Mouse (Mus musculus) T-helper 17 cell (primary cell): ENCODE measurements around the gene Pcnx3.

Experiments used
- in situ Hi-C, 2 experiments: fragments of 300-600 bp; cut with MboI, MseI; formaldehyde crosslinking; loops; 1 replicate in 1 of 2; 2 replicates in 1 of 2; pipeline ENCODE4 v1.15.1; 2025; ENCODE audit warnings: high pct_unique_total_duplicates in 2 of 2

The Pcnx3 gene

DNA sequence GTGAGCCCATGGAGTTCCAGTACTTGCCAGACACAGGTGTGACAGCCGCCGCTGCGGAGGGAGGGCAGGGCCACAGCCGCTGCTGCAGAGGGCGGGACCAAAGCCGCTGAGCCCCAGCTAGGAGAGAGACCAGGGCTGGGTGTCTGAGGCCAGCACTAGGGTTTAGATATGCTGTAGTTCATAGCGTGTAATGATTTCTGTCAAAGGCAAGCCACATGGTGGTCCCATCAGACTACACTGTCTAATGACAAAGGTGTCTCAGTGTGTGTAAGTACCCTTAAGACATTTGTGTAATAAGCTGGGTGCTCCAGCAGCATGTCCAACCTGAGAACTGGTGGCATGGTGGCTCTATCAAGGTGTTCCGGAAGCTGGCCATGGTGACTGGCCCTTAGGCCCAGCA lies 47.1 kb downstream of the Pcnx3 start:
- in situ Hi-C loops: no loop called here

DNA sequence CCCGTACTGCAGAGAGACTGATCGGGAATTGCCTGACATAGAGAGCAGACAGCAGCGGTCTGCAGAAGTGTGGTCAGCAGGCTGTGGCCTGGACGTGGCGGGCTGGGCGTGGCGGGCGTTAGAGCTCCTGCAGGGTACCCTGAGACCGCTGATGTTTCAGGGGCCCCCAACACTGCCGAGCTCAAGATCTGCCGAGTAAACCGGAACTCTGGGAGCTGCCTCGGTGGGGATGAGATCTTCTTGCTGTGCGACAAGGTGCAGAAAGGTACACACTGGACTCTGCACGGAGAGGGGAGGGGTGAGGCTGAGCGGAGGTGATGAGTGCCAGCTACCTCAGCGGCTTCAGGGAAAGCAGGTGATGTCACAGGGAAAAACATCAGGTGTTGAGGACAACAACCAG lies 47.7 kb downstream of the Pcnx3 start:
- in situ Hi-C loops: no loop called here

DNA sequence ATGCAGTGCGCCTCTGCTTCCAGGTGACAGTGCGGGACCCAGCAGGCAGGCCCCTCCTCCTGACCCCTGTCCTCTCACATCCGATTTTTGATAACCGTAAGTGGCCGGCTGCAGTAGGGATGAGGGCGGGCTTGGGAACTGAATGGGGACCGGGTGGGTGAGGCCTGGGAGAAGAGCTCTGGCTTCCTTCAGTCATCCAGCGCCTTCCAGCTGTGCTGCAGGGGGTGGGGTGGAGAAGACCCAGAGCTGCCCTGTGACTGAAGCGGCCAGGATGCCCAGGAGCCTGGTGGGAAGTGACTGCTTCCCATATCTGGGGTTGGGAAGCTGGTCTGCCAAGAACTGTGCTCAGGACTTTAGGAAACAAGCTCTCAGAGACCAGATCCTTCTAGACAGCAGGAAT lies 48.4 kb downstream of the Pcnx3 start:
- in situ Hi-C loops: no loop called here

DNA sequence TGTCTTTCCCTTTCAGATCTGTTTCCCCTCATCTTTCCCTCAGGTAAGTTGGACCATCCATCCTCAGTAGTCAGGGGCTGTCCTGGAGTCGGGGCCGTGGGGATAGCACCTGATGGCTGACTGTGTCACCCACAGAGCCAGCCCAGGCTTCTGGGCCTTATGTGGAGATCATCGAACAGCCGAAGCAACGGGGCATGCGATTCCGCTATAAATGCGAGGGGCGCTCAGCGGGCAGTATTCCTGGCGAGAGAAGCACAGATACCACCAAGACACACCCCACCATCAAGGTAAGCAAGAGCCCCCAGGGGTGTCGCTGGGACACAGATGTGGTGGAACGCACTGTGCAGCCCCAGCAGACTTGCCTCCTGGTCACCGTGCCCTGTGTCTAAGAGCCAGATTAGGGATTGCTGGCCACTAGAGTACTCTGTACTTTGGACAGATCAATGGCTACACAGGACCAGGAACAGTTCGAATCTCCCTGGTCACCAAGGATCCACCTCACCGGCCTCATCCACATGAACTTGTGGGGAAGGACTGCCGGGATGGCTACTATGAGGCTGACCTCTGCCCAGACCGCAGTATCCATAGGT lies 50.2 kb downstream of the Pcnx3 start:
- in situ Hi-C loops: no loop called here

DNA sequence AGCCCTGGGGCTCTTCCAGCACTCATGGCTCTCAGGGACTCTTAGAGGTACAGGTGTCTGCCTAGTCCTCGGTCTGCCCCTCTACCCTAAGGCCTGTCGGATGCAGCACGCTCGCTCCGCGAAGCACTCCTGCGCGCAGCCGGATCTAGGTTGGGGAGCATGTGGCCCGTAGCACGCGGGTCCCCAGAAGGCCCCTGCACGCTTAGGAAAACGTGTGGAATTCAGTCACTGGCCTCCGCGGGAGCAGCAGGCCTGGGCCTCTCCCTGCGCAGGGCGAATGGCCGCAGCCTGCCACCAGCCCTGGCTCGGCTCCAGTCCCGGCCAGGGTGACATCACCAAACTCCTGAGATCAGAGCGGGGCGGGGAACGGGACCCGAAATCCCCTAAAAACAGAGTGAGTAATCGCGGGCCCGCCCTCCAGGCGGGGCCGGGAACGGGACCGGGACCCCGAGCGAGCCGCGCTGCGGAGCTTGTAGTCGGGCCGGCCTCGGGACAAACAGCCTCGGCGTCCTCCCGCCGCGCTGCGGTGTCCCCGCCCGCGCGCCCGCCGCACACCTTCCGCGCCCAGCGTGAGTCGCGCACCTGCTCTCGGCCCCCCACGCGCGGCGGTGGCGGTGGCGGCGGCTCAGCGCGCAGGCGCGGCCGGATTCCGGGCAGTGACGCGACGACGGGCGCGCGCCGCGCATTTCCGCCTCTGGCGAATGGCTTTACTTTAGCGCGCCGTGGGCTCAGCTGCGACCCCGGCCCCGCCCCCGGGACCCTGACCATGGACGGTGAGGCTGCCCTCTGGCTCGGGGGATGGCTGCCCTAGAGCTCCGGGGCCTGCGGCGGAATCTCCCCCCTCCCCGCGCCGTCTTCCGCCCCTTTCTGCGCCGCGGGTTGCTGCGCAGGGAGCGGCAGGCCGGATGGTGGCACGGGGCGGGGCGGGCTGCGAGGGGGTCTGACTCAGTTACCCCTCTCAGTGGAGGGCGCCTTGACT lies 51.4 kb downstream of the Pcnx3 start, which contains the start of gene Rela:
Rela (plus strand) TSS at position 415 of the 979 bp plus-strand sequence.
- in situ Hi-C loops: no loop called here

DNA sequence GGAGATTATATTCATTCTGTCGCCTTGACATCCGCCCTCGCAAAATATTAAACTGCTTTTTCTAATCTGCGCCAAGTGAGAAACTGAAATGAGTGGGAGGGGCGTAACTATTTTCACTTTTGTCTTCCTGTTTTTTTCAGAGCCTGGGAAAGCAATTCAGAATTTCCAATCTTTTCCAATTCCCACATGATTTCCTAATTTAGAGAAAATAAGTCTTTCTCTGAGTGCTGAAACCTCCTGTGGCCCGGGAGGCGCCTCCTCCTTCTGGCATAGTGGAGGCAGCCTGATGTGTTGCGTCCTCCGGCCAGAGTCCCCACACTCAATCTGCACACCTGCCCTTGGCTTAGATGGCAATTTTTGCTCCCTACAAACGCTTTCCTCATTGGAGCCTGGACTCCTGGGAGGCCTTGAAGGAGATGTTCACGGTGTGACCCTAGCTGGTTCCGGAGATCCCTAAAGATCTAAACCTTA lies 52.1 kb downstream of the Pcnx3 start:
- in situ Hi-C loops: no loop called here

DNA sequence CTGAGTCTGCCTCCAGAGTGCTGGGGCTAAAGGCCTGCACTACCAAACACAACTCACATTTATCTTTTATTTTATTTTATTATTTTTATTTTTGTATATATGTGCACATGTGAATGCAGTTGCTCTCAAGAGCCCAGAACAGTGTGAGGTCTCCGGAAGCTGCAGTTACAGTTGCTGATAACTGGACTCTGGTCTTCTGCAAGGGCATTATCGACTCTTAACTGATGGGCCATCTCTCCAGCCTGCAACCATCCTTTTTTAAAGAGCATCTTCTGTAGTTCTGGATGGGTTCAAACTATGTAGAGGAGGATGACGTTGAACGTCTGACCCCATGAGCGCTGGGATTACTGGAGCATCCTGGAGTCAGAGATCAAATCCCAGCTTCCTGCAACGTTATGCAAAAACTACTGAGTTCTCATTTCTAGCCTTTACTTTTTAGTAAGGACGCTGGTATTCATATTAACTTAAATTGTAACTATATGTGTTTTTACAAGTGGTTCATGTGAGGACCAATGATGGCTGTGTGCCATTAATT lies 52.6 kb downstream of the Pcnx3 start:
- in situ Hi-C loops: no loop called here

DNA sequence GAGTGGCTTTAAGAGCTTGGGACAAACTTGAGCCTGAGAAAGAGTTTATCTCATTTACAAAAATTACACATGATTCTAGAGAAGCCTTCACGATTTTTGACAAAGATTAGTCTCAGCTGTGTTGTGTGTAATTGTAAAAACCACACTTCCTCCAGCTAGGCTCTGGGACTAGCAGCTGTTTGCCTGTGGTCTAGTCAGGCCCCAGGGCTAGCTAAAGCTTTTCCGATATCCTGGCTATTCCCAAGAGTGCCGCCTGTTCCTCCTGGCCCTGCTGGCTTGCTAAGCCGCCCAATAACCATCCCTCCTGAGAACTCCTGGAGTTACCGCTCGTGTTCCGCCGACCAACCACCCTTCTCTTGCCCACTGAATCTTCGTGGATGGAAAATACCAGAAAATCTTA lies 56.6 kb downstream of the Pcnx3 start:
- in situ Hi-C loops: no loop called here

DNA sequence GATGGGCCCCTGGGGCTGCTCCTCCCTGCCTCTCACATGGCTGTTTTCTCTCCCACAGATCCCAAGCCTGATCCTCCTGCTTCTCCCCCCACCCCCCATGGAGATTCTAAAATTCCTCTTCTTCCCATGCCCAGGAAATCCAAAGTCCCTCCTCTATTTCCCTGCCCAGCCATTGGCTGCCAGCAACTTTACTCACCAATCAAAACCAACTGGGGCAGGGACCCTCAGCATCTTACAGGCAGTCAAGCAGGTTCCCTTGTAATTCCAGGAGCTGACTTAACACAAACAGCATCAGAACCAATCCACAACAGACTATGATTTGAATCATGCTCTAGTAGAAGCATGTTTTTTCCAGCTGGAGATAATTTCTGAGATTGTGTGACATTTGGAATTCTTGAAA lies 58.8 kb downstream of the Pcnx3 start:
- in situ Hi-C loops: no loop called here

DNA sequence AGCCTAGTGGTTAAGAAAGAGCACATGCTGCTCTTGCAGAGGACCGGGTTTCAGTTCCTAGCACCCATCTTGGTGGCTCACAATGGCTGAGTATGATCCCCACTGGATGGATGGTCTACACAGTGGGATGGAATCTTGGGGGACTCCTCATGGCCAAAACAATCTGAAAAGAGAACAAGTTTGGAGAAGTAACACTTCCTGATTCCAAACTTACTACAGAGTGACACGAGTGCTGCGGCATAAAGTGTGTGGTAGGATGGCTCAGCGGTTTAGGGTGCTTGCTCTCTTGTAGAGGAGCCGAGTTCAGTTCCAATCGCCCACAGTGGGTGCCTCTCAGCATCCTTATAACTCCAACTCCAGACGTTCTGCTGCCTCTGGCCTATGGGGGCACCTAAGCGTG lies 63.4 kb downstream of the Pcnx3 start:
- in situ Hi-C loops: no loop called here

DNA sequence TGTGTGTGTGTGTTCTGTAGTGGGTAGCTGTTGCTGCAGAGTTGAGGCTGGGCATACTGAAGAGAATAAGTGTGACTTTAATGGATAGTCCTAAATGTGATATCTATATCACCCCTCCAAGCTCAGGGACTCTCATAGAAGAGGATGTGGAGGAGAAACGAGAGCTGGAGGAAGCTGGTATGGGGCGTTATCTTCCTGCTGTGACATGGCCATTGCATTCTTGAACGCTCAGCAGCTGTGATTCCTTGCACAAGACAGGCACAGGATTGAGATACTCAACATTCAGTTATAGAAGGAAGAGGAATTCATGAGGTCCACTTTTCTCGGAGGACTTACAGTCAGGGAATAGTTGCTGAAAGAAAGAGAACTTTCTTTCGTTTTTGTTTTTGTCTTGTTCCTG lies 66.8 kb downstream of the Pcnx3 start:
- in situ Hi-C loops: no loop called here

DNA sequence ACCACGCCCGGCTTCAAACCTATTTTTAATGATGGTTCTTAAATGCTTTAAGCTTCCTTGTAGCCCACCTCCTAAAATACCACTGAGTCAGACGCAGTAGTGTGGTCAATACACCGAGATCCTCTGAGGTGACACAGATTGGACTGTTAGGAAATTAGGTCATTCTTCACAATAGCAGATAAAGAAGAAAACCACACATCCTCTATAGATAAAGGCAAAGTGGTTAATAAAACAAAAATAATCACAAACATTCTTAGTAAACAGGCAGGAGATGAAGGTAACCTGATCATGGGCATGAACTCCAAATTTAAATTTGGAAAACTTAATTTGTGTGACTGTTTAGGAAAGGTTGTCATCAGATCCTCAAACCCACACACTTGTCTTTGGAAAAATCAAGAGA lies 68.7 kb downstream of the Pcnx3 start:
- in situ Hi-C loops: no loop called here

DNA sequence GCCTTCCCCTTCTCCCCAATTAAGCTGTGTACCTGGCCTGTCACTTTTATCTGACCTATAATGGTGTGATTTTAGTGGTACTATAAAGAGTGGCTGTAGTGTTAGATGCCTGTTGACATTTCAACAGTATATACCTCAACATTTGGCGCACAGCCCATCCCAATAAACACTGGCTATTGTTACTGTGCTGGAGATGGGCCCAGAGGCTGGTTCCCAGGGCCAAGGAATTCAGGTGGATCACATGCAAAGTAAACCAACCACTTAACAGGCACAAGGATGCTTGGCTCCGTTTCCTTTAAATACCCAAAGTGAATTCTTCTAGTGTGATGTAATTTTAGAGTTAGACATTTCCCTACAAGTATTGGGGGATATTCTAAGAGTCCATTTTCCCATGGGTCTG lies 73.8 kb downstream of the Pcnx3 start:
- in situ Hi-C loops: no loop called here
